Mouse (Mus musculus): ENCODE data around the gene Cgrrf1. TPM values are rescaled to one million over a fixed set of nuclear protein-coding genes. Genes with fewer than 3 reads are reported as not detected.

The Cgrrf1 gene
- polyA plus RNA-seq (2012; rRNA removed) = 76.9 and 78.5 TPM in 2 replicates

DNA sequence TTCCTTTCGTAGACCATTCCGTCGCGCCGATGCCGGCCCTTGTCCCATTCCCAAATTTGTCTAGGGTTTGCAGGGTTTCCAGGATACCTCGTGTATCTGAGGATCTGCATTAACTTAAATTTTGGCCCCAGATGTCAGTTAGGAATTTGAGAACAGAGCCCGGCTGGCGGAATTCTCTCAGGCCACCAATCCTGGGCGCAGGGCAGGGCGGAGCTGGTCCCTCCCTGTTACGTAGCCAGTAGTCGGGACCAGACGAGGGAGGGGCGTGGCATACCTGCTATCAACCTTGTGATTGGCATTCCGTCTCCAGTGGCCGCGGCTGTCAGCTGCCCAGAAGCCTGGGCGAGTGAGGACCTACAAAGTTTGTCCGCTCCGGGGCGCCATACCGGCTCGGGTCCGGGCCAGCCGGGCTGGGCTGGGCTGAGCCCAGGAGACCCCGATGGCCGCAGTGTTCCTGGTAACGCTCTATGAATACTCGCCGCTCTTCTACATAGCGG, at the start of gene Cgrrf1:
Gene Cgrrf1, plus strand, starts transcription at position 289 of the 497 bp plus-strand sequence.
- peak; percentile 37; the same call in 1 of the 2 replicates for TF ChIP-seq POLR2A (IDR thresholded peaks at IDR 0.05; ENCODE audit: control insufficient read depth, low read depth, low read length)
- TF ChIP-seq CTCF (IDR thresholded peaks at IDR 0.05; ENCODE audit: control insufficient read depth, insufficient read depth, insufficient replicate concordance, low read depth, low read length) = no peak
- Histone ChIP-seq H3K36me3 (ENCODE audit: control insufficient read depth, insufficient read depth, low read length) (no peaks in the 10 kb centered on the region), H3K27me3 (ENCODE audit: control insufficient read depth, insufficient read depth, low read length) (no peaks in the 10 kb centered on the region), H3K4me3 (ENCODE audit: control insufficient read depth, low read depth, low read length) (peak within 1 kb of the TSS; percentile 97), H3K27ac (ENCODE audit: control insufficient read depth, insufficient read depth, low read depth, low read length) (peak within 1 kb of the TSS; percentile 90), H3K4me1 (ENCODE audit: control insufficient read depth, insufficient read depth, low read length) (no peaks in the 10 kb centered on the region; the same call in 1 of the 2 replicates)

GRCm38 (mm10) chr14:46782187-46782828, 49.6 kb upstream of the Cgrrf1 start:
- H3K27ac ChIP-seq (ENCODE audit: control insufficient read depth, insufficient read depth, low read depth, low read length) = no peak overlapping the region
- TF ChIP-seq CTCF (IDR thresholded peaks at IDR 0.05; ENCODE audit: control insufficient read depth, insufficient read depth, insufficient replicate concordance, low read depth, low read length) (no peak), POLR2A (IDR thresholded peaks at IDR 0.05; ENCODE audit: control insufficient read depth, low read depth, low read length) (no peak)
- H3K4me3 ChIP-seq (ENCODE audit: control insufficient read depth, low read depth, low read length) = no peak overlapping the region
- no peaks in the 10 kb centered on the region for H3K4me1 ChIP-seq (ENCODE audit: control insufficient read depth, insufficient read depth, low read length)
- H3K27me3 ChIP-seq (ENCODE audit: control insufficient read depth, insufficient read depth, low read length) = no peaks in the 10 kb centered on the region
- H3K36me3 ChIP-seq (ENCODE audit: control insufficient read depth, insufficient read depth, low read length) = no peaks in the 10 kb centered on the region

DNA sequence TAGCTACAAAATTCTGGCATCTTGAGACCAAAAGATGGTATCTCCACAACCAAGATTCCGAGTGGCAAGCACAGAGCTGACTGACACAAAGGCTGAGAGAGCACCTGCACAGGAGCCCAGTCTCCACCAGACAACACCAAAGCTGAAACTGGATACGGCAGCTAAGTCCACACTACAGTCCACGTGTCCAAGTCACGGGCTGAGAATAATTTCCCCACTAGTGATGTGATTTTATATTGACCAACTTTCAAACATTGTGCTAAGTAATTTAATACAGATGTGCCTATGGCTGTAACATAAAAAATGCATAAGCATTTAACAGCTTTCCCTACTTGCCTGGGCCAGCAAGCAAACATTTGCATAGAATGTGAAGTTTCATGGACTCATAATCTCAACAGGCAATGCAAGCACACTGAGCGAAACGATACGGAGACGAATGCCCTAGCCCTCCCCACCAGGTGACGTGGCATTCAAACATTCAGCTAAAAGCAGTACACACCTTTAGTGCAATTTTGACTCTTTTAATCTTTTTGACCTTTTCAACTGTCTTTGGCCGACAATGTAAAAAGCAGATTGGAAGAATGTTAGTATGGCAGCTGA, 48.5 kb upstream of the Cgrrf1 start:
- Histone ChIP-seq H3K4me1 (ENCODE audit: control insufficient read depth, insufficient read depth, low read length) (peaks cover under 1% of the 10 kb centered on the region; the same call in 1 of the 2 replicates), H3K36me3 (ENCODE audit: control insufficient read depth, insufficient read depth, low read length) (no peaks in the 10 kb centered on the region), H3K4me3 (ENCODE audit: control insufficient read depth, low read depth, low read length) (no peak overlapping the region), H3K27me3 (ENCODE audit: control insufficient read depth, insufficient read depth, low read length) (no peaks in the 10 kb centered on the region), H3K27ac (ENCODE audit: control insufficient read depth, insufficient read depth, low read depth, low read length) (no peak overlapping the region)
- no peak for TF ChIP-seq CTCF (IDR thresholded peaks at IDR 0.05; ENCODE audit: control insufficient read depth, insufficient read depth, insufficient replicate concordance, low read depth, low read length)
- TF ChIP-seq POLR2A (IDR thresholded peaks at IDR 0.05; ENCODE audit: control insufficient read depth, low read depth, low read length) = no peak

- Histone ChIP-seq H3K4me3 (ENCODE audit: control insufficient read depth, low read depth, low read length) (no peak overlapping the region), H3K27me3 (ENCODE audit: control insufficient read depth, insufficient read depth, low read length) (no peaks in the 10 kb centered on the region), H3K27ac (ENCODE audit: control insufficient read depth, insufficient read depth, low read depth, low read length) (no peak overlapping the region), H3K36me3 (ENCODE audit: control insufficient read depth, insufficient read depth, low read length) (no peaks in the 10 kb centered on the region), H3K4me1 (ENCODE audit: control insufficient read depth, insufficient read depth, low read length) (peaks cover 3% of the 10 kb centered on the region; the same call in 1 of the 2 replicates)
- TF ChIP-seq CTCF (IDR thresholded peaks at IDR 0.05; ENCODE audit: control insufficient read depth, insufficient read depth, insufficient replicate concordance, low read depth, low read length) = no peak
Measured at GRCm38 (mm10) chr14:46785247-46785646, 46.7 kb upstream of the Cgrrf1 start.

- Histone ChIP-seq H3K4me3 (ENCODE audit: control insufficient read depth, low read depth, low read length) (peak overlapping the region; percentile 98), H3K4me1 (ENCODE audit: control insufficient read depth, insufficient read depth, low read length) (peaks cover 3% of the 10 kb centered on the region; the same call in 1 of the 2 replicates), H3K27ac (ENCODE audit: control insufficient read depth, insufficient read depth, low read depth, low read length) (peak overlapping the region; percentile 94), H3K36me3 (ENCODE audit: control insufficient read depth, insufficient read depth, low read length) (no peaks in the 10 kb centered on the region), H3K27me3 (ENCODE audit: control insufficient read depth, insufficient read depth, low read length) (no peaks in the 10 kb centered on the region)
- TF ChIP-seq POLR2A (IDR thresholded peaks at IDR 0.05; ENCODE audit: control insufficient read depth, low read depth, low read length) = no peak
- TF ChIP-seq CTCF (IDR thresholded peaks at IDR 0.05; ENCODE audit: control insufficient read depth, insufficient read depth, insufficient replicate concordance, low read depth, low read length) = no peak
Measured at GRCm38 (mm10) chr14:46787454-46787786, 44.5 kb upstream of the Cgrrf1 start.

DNA sequence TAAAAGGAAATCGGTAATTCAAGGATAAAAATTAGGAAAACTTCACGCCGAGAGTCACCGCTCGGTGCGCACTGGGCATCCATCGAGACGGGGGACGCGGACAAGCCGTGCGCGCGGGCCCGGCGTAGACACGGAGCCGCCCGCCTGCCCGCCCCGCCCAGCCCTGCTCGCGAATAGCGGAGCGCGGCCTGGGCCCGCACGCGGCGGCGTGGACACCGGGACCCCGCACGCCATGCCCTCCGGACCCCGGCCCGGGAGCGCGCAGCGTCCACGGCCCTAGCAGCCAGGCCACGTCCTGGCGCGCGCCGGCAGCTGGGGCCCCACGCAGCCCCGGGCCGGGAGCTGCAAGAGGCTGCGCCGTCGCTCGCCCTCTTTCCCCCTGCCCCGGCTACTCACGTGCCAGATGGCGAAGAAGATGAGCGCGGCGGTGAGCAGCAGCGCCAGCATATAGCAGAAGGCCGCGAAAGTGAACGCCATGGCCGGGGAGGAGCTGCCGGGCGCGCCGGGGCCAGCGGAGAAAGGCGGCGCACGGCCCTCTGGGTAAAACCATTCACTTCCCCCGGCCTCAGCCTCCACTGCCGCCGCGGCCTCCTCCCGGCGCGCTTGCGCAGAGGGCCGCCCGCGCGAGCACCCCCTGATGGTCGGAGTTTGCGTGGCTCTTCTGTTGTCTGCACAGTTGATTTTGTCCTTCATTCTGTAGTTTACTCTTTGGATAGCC, 44.0 kb upstream of the Cgrrf1 start, which contains the start of gene Cnih1:
Gene Cnih1, minus strand, starts transcription at position 625 of the 718 bp plus-strand sequence.
- no peaks in the 10 kb centered on the region for H3K36me3 ChIP-seq (ENCODE audit: control insufficient read depth, insufficient read depth, low read length)
- peak within 1 kb of the TSS; percentile 94 for H3K27ac ChIP-seq (ENCODE audit: control insufficient read depth, insufficient read depth, low read depth, low read length)
- peaks cover 3% of the 10 kb centered on the region; the same call in 1 of the 2 replicates for H3K4me1 ChIP-seq (ENCODE audit: control insufficient read depth, insufficient read depth, low read length)
- TF ChIP-seq POLR2A (IDR thresholded peaks at IDR 0.05; ENCODE audit: control insufficient read depth, low read depth, low read length) (peak; percentile 50), CTCF (IDR thresholded peaks at IDR 0.05; ENCODE audit: control insufficient read depth, insufficient read depth, insufficient replicate concordance, low read depth, low read length) (peak; percentile 52)
- H3K4me3 ChIP-seq (ENCODE audit: control insufficient read depth, low read depth, low read length) = peak within 1 kb of the TSS; percentile 98
- H3K27me3 ChIP-seq (ENCODE audit: control insufficient read depth, insufficient read depth, low read length) = no peaks in the 10 kb centered on the region

DNA sequence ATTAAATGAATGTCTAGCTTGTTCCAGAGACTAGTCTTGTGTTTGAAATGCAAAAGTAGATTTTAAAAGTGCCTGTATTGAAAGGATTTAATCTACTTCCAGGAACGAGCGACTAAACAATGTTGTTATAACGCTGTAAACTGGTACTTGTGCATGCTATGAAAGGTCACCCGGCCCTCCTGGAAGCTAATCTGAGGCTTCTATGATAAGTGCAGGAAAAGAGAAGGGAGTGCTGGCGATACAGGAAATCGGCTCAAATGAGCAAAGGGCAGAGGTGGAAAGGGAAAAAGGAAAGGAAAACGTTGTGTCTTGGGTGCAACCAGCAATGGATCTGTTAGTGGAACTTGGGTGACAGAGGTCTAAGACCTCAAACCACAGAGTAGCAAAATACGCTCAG, 43.4 kb upstream of the Cgrrf1 start:
- Histone ChIP-seq H3K27me3 (ENCODE audit: control insufficient read depth, insufficient read depth, low read length) (no peaks in the 10 kb centered on the region), H3K4me3 (ENCODE audit: control insufficient read depth, low read depth, low read length) (peak overlapping the region; percentile 98), H3K36me3 (ENCODE audit: control insufficient read depth, insufficient read depth, low read length) (no peaks in the 10 kb centered on the region), H3K27ac (ENCODE audit: control insufficient read depth, insufficient read depth, low read depth, low read length) (peak overlapping the region; percentile 44), H3K4me1 (ENCODE audit: control insufficient read depth, insufficient read depth, low read length) (peaks cover 3% of the 10 kb centered on the region; the same call in 1 of the 2 replicates)
- TF ChIP-seq POLR2A (IDR thresholded peaks at IDR 0.05; ENCODE audit: control insufficient read depth, low read depth, low read length) = no peak
- TF ChIP-seq CTCF (IDR thresholded peaks at IDR 0.05; ENCODE audit: control insufficient read depth, insufficient read depth, insufficient replicate concordance, low read depth, low read length) = no peak
